Mouse (Mus musculus) embryonic facial prominence, embryonic 12.5 days (tissue): ENCODE measurements around the gene Kansl3. TPM values are rescaled to one million over a fixed set of nuclear protein-coding genes. Genes with fewer than 3 reads are reported as not detected.

Source experiments
- ATAC-seq: fragments of 200-750 bp; cut with Nextera tagmentation; 2 replicates; pipeline ENCODE4 v1.8.0; 2017; ENCODE audit not compliant: insufficient number of reproducible peaks, insufficient read depth, low FRiP score, low TSS enrichment
- H3K27ac ChIP-seq: fragments of 300-500 bp; sonication (generic); 2 replicates; pipeline ENCODE4 v1.5.1; 2016; ENCODE audit warnings: mild to moderate bottlenecking
- H3K27me3 ChIP-seq: fragments of 300-500 bp; sonication (generic); 2 replicates; pipeline ENCODE4 v1.6.1; 2016; ENCODE audit warnings: mild to moderate bottlenecking, moderate library complexity
- H3K36me3 ChIP-seq: fragments of 300-500 bp; sonication (generic); 2 replicates; pipeline ENCODE4 v1.6.1; 2016; ENCODE audit warnings: mild to moderate bottlenecking
- H3K4me1 ChIP-seq: fragments of 300-500 bp; sonication (generic); 2 replicates; pipeline ENCODE4 v1.6.1; 2016
- H3K4me2 ChIP-seq: fragments of 300-500 bp; sonication (generic); replicated peaks from 2 replicates; pipeline ENCODE4 v1.6.1; 2016; ENCODE audit warnings: mild to moderate bottlenecking, moderate library complexity
- H3K4me3 ChIP-seq: fragments of 300-500 bp; sonication (generic); 2 replicates; pipeline ENCODE4 v1.5.1; 2016; ENCODE audit warnings: mild to moderate bottlenecking
- H3K9ac ChIP-seq: fragments of 300-500 bp; sonication (generic); 2 replicates; pipeline ENCODE4 v1.6.1; 2016; ENCODE audit warnings: mild to moderate bottlenecking, moderate library complexity
- H3K9me3 ChIP-seq: fragments of 300-500 bp; sonication (generic); 2 replicates; pipeline ENCODE4 v1.6.1; 2016; ENCODE audit warnings: mild to moderate bottlenecking, moderate library complexity
- WGBS: fragments of 180-500 bp; shearing (Covaris S2); methylation state at CpG from one replicate; pipeline ENCODE4 v1.1.7; 2016; 5-methylcytosine and 5-hydroxymethylcytosine counted together
- microRNA-seq: library from miRNA; unstranded; fragments of <30 nt; microRNA quantifications from one replicate; pipeline ENCODE4, GENCODE M21; 2017
- polyA plus RNA-seq: library from polyadenylated mRNA; unstranded; fragments of >200 nt; fragmentation: Nextera tagmentation; extraction: Ambion mirVana; gene quantifications from 2 replicates; pipeline ENCODE4 v1.2.1, GENCODE M21; 2016

Kansl3 gene
- polyA plus RNA-seq, 1 experiment from 2014 or later, result 54.1 TPM

GRCm38 (mm10) chr1:36302273-36302672, 66.7 kb downstream of the Kansl3 start:
- H3K27me3 ChIP-seq, result peaks cover 52% of the 10 kb centered on the region

GRCm38 (mm10) chr1:36300486-36300885, 68.5 kb downstream of the Kansl3 start:
- no peaks in the 10 kb centered on the region for H3K9me3 ChIP-seq
- WGBS, result 84% methylated on average over 6 of the region's 6 CpGs
- peaks cover 52% of the 10 kb centered on the region for H3K27me3 ChIP-seq
- H3K4me1 ChIP-seq, result peaks cover 6% of the 10 kb centered on the region; the same call in 1 of the 2 replicates
- H3K9ac ChIP-seq, result no peak overlapping the region
- no peak overlapping the region for H3K4me3 ChIP-seq
- no peak overlapping the region for H3K4me2 ChIP-seq
- H3K36me3 ChIP-seq, result no peaks in the 10 kb centered on the region
- H3K27ac ChIP-seq, result no peak overlapping the region
- ATAC-seq, result no peak

More at GRCm38 (mm10) chr1:36302273-36302672, 66.7 kb downstream of the Kansl3 start:
- Histone ChIP-seq H3K9ac (no peak overlapping the region), H3K27ac (no peak overlapping the region), H3K4me3 (no peak overlapping the region), H3K36me3 (no peaks in the 10 kb centered on the region), H3K4me2 (no peak overlapping the region), H3K4me1 (peaks cover 6% of the 10 kb centered on the region; the same call in 1 of the 2 replicates), H3K9me3 (no peaks in the 10 kb centered on the region)
- WGBS, result 77% methylated on average over 8 of the region's 8 CpGs
- ATAC-seq, result no peak

- 54% methylated on average over 2 of the region's 2 CpGs for WGBS
- Histone ChIP-seq H3K9me3 (no peaks in the 10 kb centered on the region), H3K27ac (no peak overlapping the region), H3K27me3 (peaks cover 52% of the 10 kb centered on the region), H3K4me1 (peaks cover 6% of the 10 kb centered on the region; the same call in 1 of the 2 replicates), H3K36me3 (no peaks in the 10 kb centered on the region), H3K4me2 (no peak overlapping the region), H3K4me3 (no peak overlapping the region), H3K9ac (no peak overlapping the region)
- ATAC-seq, result no peak
Measured at GRCm38 (mm10) chr1:36299676-36300075, 69.3 kb downstream of the Kansl3 start.

- no peak overlapping the region for H3K27ac ChIP-seq
- H3K4me1 ChIP-seq, result peaks cover 6% of the 10 kb centered on the region; the same call in 1 of the 2 replicates
- no peak overlapping the region for H3K4me3 ChIP-seq
- no peak overlapping the region for H3K9ac ChIP-seq
- ATAC-seq, result no peak
- no peak overlapping the region for H3K4me2 ChIP-seq
- H3K36me3 ChIP-seq, result no peaks in the 10 kb centered on the region
- H3K9me3 ChIP-seq, result no peaks in the 10 kb centered on the region
- WGBS, result 19% methylated on average over 13 of the region's 13 CpGs
- H3K27me3 ChIP-seq, result peaks cover 52% of the 10 kb centered on the region
Measured at GRCm38 (mm10) chr1:36299126-36299525, 69.9 kb downstream of the Kansl3 start.

- no peaks in the 10 kb centered on the region for H3K9me3 ChIP-seq
- no peak for ATAC-seq
- no peak overlapping the region for H3K4me3 ChIP-seq
- WGBS, result 77% methylated on average over 4 of the region's 4 CpGs
- peaks cover 52% of the 10 kb centered on the region for H3K27me3 ChIP-seq
- H3K4me2 ChIP-seq, result no peak overlapping the region
- H3K9ac ChIP-seq, result no peak overlapping the region
- H3K36me3 ChIP-seq, result no peaks in the 10 kb centered on the region
- H3K27ac ChIP-seq, result no peak overlapping the region
- H3K4me1 ChIP-seq, result peaks cover 5% of the 10 kb centered on the region; the same call in 1 of the 2 replicates
Measured at GRCm38 (mm10) chr1:36298107-36298506, 70.9 kb downstream of the Kansl3 start.

- Histone ChIP-seq H3K27ac (no peak overlapping the region), H3K4me1 (no peaks in the 10 kb centered on the region), H3K4me2 (no peak overlapping the region), H3K4me3 (no peak overlapping the region), H3K9me3 (no peaks in the 10 kb centered on the region), H3K27me3 (peaks cover 42% of the 10 kb centered on the region), H3K9ac (no peak overlapping the region), H3K36me3 (no peaks in the 10 kb centered on the region)
- 65% methylated on average over 9 of the region's 9 CpGs for WGBS
- ATAC-seq, result no peak
Measured at GRCm38 (mm10) chr1:36296466-36297149, 72.4 kb downstream of the Kansl3 start.

GRCm38 (mm10) chr1:36294402-36294801, 74.6 kb downstream of the Kansl3 start:
- no peak for ATAC-seq
- Histone ChIP-seq H3K9me3 (no peaks in the 10 kb centered on the region), H3K4me1 (no peaks in the 10 kb centered on the region), H3K4me2 (no peak overlapping the region), H3K27me3 (peaks cover 22% of the 10 kb centered on the region), H3K27ac (no peak overlapping the region), H3K9ac (no peak overlapping the region), H3K36me3 (no peaks in the 10 kb centered on the region), H3K4me3 (no peak overlapping the region)
- 81% methylated on average over 3 of the region's 3 CpGs for WGBS

GRCm38 (mm10) chr1:36293470-36293869, 75.5 kb downstream of the Kansl3 start:
- peaks cover 13% of the 10 kb centered on the region for H3K27me3 ChIP-seq
- no peak overlapping the region for H3K9ac ChIP-seq
- H3K36me3 ChIP-seq, result no peaks in the 10 kb centered on the region
- WGBS, result 91% methylated on average over 8 of the region's 8 CpGs
- H3K27ac ChIP-seq, result no peak overlapping the region
- no peak overlapping the region for H3K4me2 ChIP-seq
- H3K4me1 ChIP-seq, result no peaks in the 10 kb centered on the region
- ATAC-seq, result no peak
- H3K4me3 ChIP-seq, result no peak overlapping the region
- no peaks in the 10 kb centered on the region for H3K9me3 ChIP-seq

Small RNA genes within 50 kb of the gene (microRNA-seq; reads per million reads assigned to microRNA genes)
- not detected for gene Mir6898

Other genes starting within 250 kb of the Kansl3 start
- 52.7 and 54.7 TPM in 2 replicates for gene Uggt1, start 124.5 kb downstream of the Kansl3 start, polyA plus RNA-seq
- 0.80 and 0.90 TPM in 2 replicates for gene Neurl3, start 94.5 kb downstream of the Kansl3 start, polyA plus RNA-seq
- 5.1 and 5.8 TPM in 2 replicates for gene Arid5a, start 61.4 kb downstream of the Kansl3 start, polyA plus RNA-seq
- 1.3 and 2.1 TPM in 2 replicates for gene Fer1l5, start 3.1 kb upstream of the Kansl3 start, polyA plus RNA-seq
- 65.2 and 68.2 TPM in 2 replicates for gene Lman2l, start 76.1 kb upstream of the Kansl3 start, polyA plus RNA-seq
- gene Cnnm4, start 102.4 kb upstream of the Kansl3 start, polyA plus RNA-seq, result 15.3 and 16.1 TPM in 2 replicates
- gene Cnnm3, start 142.7 kb upstream of the Kansl3 start, polyA plus RNA-seq, result 4.3 and 5.6 TPM in 2 replicates
- 19.2 and 24.0 TPM in 2 replicates for gene Ankrd23, start 167.7 kb upstream of the Kansl3 start, polyA plus RNA-seq
- gene Gm42417, start 170.2 kb upstream of the Kansl3 start, polyA plus RNA-seq, result 0.49 TPM in 1 of 2 replicates, not detected in the other
- 20.4 and 23.9 TPM in 2 replicates for gene Ankrd39, start 178.3 kb upstream of the Kansl3 start, polyA plus RNA-seq
- 29.3 and 29.4 TPM in 2 replicates for gene Sema4c, start 189.2 kb upstream of the Kansl3 start, polyA plus RNA-seq